Mouse (Mus musculus): ENCODE data around the gene Slc25a19.

DNA sequence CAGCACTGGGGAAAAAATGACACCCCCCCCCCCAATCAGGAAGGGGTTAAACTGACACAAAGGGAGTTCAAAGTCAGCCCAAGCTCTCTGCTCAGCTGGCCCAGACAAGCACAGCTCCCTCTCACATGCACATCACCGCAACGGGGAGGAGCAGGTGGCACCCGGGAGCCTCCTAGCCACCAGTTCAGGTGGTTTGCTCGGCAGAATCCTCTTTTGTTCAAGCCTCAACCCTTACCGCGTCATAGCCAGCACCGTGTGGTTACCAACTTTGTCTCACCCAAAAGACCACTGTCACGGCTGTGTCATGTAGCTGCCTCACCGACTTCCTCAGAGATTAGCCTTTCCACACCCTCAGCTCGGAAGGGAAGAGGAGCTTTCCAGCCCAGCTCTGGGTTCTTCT, 15.2 kb upstream of the Slc25a19 start:
- TF ChIP-seq CTCF (IDR thresholded peaks at IDR 0.05; ENCODE audit: control insufficient read depth, insufficient read depth, low read length) (no peak), POLR2A (IDR thresholded peaks at IDR 0.05; ENCODE audit: borderline replicate concordance, control insufficient read depth, low read depth, low read length) (no peak)

All from bone marrow, adult 2 months (tissue).